Comparison of ENCODE assay signal across 20 mouse cellular contexts in genomic region chr6:96593031-96593430, GRCm38 (mm10).
A peak's percentile ranks its signal among the peaks of the same experiment; 100 is the strongest.
DNase-seq lines count a peak whose midpoint lies in the region; ATAC-seq and TF ChIP-seq lines count a peak whose summit lies in the region.
"Had no signal": no experiment of that assay in that cellular context is flagged by ENCODE, and none has a peak within 500 bp of the region (broad histone marks: within the 10 kb centered on the region; RNA-seq: fewer than 3 reads in every experiment).

No protein-coding gene starts in this region.

- TF ChIP-seq CTCF in lung, embryonic 14.5 days (IDR thresholded peaks at IDR 0.05; ENCODE audit: low read depth): no peak

- peak; percentile 88 for ATAC-seq in lung, embryonic 14.5 days (ENCODE audit: insufficient read depth)
- ATAC-seq in lung, embryonic 16.5 days (ENCODE audit: low read depth): peak; percentile 84
- ATAC-seq in monocyte, adult 5-6 weeks (replicated peaks; ENCODE audit: insufficient number of reproducible peaks, low FRiP score, low TSS enrichment, poor library complexity, severe bottlenecking): no peak
- ATAC-seq: forebrain, embryonic 13.5 days; forebrain, embryonic 15.5 days had no signal

- peak; percentile 12 for DNase-seq in lung, embryonic 14.5 days
- DNase-seq in lung, adult 18-20 months: no peak
- no peak for DNase-seq in lung, postnatal 36 days
- DNase-seq in retina, postnatal 1 day: peak; percentile 21
- no peak for DNase-seq in retina, embryonic 14.5 days (ENCODE audit: low spot score)
- DNase-seq in mesoderm, embryonic 11.5 days (ENCODE audit: low read depth, low spot score): peak; percentile 10
- DNase-seq: adrenal gland, adult 8-10 months; adrenal gland, postnatal 14 days; adrenal gland, postnatal 36 days; cerebellum, adult 11-12 months; cerebellum, adult 2 months; cerebellum, adult 9-10 months; cerebellum, postnatal 10 days; cerebellum, postnatal 25 days had no signal

- no peak overlapping the region for H3K27ac ChIP-seq in lung, embryonic 14.5 days (ENCODE audit: low read depth)
- H3K27ac ChIP-seq in lung, embryonic 16.5 days (ENCODE audit: low read length): no peak overlapping the region
- H3K27ac ChIP-seq: embryonic facial prominence, embryonic 10.5 days; embryonic facial prominence, embryonic 12.5 days; forebrain, embryonic 13.5 days; forebrain, embryonic 15.5 days had no signal

- no peaks in the 10 kb centered on the region for H3K9me3 ChIP-seq in lung, embryonic 14.5 days (ENCODE audit: low read depth, low read length)
- no peaks in the 10 kb centered on the region for H3K9me3 ChIP-seq in lung, embryonic 16.5 days (ENCODE audit: control insufficient read depth, low read length)
- H3K9me3 ChIP-seq: embryonic facial prominence, embryonic 10.5 days; embryonic facial prominence, embryonic 12.5 days; forebrain, embryonic 13.5 days; forebrain, embryonic 15.5 days had no signal

- no peaks in the 10 kb centered on the region for H3K4me1 ChIP-seq in lung, embryonic 14.5 days (ENCODE audit: insufficient read depth)
- H3K4me1 ChIP-seq in lung, embryonic 16.5 days (replicated peaks; ENCODE audit: control insufficient read depth, insufficient read depth, low read length): no peaks in the 10 kb centered on the region
- H3K4me1 ChIP-seq: embryonic facial prominence, embryonic 10.5 days; embryonic facial prominence, embryonic 12.5 days; forebrain, embryonic 13.5 days; forebrain, embryonic 15.5 days had no signal

- WGBS in lung, embryonic 14.5 days: 65% methylated on average over 1 of the region's 1 CpGs
- WGBS in lung, embryonic 16.5 days: 50% methylated on average over 1 of the region's 1 CpGs

- H3K36me3 ChIP-seq in lung, embryonic 14.5 days (ENCODE audit: insufficient read depth): no peaks in the 10 kb centered on the region
- H3K36me3 ChIP-seq in lung, embryonic 16.5 days (ENCODE audit: control insufficient read depth, insufficient read depth, low read length): no peaks in the 10 kb centered on the region
- H3K36me3 ChIP-seq: embryonic facial prominence, embryonic 10.5 days; embryonic facial prominence, embryonic 12.5 days; forebrain, embryonic 15.5 days had no signal

- no peak overlapping the region for H3K4me3 ChIP-seq in lung, embryonic 14.5 days (ENCODE audit: low read depth, low read length)
- no peak overlapping the region for H3K4me3 ChIP-seq in lung, embryonic 16.5 days (ENCODE audit: low read length)
- H3K4me3 ChIP-seq: embryonic facial prominence, embryonic 10.5 days; embryonic facial prominence, embryonic 12.5 days; forebrain, embryonic 13.5 days; forebrain, embryonic 15.5 days had no signal

- H3K27me3 ChIP-seq in lung, embryonic 14.5 days (ENCODE audit: insufficient read depth, low read length): no peaks in the 10 kb centered on the region
- H3K27me3 ChIP-seq in lung, embryonic 16.5 days (ENCODE audit: control insufficient read depth, insufficient read depth, low read depth, low read length): no peaks in the 10 kb centered on the region
- H3K27me3 ChIP-seq: embryonic facial prominence, embryonic 12.5 days; forebrain, embryonic 13.5 days; forebrain, embryonic 15.5 days had no signal

- H3K4me2 ChIP-seq in lung, embryonic 14.5 days: no peak overlapping the region
- no peak overlapping the region for H3K4me2 ChIP-seq in lung, embryonic 16.5 days (ENCODE audit: low read depth, low read length)
- H3K4me2 ChIP-seq: embryonic facial prominence, embryonic 12.5 days; forebrain, embryonic 13.5 days; forebrain, embryonic 15.5 days had no signal

- no peak overlapping the region for H3K9ac ChIP-seq in lung, embryonic 14.5 days
- no peak overlapping the region for H3K9ac ChIP-seq in lung, embryonic 16.5 days (ENCODE audit: low read length)
- H3K9ac ChIP-seq: embryonic facial prominence, embryonic 12.5 days; forebrain, embryonic 13.5 days; forebrain, embryonic 15.5 days had no signal

Comparison
In these comparisons a context has a peak if more than half of its experiments do, and no peak if none do; other contexts are left out.
1. DNase-seq: peak in lung, embryonic 14.5 days (single experiment), retina, postnatal 1 day (single experiment) and mesoderm, embryonic 11.5 days (single experiment); none in lung, adult 18-20 months (0 of 2), lung, postnatal 36 days (single experiment) and retina, embryonic 14.5 days (single experiment).